Mouse (Mus musculus): ENCODE data around the gene Flrt2.
A peak's percentile ranks its signal among the peaks of the same experiment; 100 is the strongest.
"Not testable (repeated sequence)": the region's sequence is repeated elsewhere in the genome, so short reads cannot be mapped to it uniquely, and the experiment has no call there.

The Flrt2 gene

DNA sequence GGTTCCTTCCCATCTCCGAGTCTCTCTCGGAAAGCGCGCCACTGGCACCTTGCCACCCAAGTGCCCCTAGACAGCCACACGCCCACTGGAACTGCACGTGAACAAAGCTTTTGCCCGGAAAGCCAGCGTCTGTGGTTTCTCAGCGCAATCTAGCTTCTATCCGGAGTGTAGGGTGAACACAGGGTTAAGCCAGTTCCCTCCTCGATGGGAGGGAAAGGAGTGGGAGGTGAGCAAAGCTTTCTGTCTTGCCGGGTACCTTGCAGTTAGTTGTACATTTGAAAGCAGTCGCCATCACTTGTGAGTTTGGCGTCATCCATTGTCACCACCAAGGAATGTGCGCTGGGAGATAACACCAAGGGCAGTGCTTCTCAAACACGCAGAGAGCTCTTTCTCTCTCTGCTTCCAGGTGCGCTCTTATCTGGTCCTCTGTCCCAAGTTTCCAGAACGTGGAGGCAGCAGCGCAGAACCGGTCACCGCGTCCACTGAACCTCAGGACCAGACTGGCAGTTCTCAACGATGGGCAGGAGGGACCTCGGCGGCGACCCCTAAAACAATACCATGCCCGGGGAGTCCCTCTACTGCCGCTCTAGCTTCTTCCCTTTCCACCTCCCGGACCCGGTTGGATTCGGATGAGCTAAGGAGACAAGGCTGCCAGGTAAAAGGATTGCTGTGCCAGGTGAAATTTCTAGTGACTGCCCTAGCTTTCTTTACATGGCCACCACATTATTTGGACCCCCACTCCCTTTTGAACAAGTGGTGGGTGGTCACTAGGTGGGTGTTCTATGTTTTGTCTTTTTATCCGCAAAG is at the start of gene Flrt2:
Gene Flrt2, plus strand, starts transcription at position 266 of the 807 bp plus-strand sequence.
- no peak for DNase-seq (ENCODE audit: low spot score)

GRCm38 (mm10) chr12:95642226-95642625 is 49.8 kb upstream of the Flrt2 start:
- DNase-seq (ENCODE audit: low spot score), result no peak

- not testable (repeated sequence) for DNase-seq (ENCODE audit: low spot score)
Observed at GRCm38 (mm10) chr12:95647179-95647578, 44.8 kb upstream of the Flrt2 start.

DNA sequence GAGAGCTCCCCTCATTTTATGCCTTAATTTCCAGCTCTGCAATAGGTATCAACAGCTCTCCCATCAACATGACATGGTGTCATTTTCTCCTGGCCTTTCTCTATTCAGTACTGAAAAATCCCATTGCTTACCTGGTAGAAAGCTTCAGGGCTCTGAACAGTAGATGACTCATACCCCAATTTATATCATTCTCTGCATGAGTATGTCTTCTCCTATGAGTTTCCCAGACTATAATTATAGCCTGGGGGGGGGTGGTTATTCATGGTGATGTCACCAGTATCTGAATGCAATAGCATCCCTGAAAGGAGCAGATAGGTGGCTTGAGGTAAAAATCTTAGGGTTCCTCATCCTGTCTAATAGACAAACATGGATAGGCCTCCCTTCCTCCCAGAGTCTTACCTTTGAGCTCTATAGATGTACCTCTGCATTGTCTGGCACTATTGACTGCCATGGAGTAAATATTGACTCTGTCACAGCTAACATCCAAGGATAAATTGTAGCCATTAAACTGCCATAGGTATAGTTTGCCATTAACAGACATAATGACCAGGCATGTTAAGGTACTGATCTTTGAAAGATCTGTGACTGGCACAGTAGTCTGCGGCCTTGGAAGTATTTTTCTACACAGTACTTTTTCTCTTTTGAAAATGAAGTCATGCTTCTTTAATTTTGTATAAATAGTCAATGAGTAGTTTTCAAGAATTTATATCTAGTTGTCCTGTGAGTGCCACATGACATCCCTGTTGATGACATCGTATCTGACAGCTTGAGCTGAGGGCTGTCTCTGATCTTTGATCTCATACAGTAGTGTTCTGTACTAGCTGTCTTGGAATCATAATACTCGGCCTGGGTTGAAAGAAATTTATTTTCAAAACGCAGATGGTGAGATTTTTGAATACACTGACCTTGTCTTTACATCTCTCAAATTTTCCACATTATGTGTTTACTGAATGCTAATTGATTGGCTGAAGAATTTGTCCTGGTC is 39.6 kb upstream of the Flrt2 start:
- DNase-seq (ENCODE audit: low spot score), result no peak

DNA sequence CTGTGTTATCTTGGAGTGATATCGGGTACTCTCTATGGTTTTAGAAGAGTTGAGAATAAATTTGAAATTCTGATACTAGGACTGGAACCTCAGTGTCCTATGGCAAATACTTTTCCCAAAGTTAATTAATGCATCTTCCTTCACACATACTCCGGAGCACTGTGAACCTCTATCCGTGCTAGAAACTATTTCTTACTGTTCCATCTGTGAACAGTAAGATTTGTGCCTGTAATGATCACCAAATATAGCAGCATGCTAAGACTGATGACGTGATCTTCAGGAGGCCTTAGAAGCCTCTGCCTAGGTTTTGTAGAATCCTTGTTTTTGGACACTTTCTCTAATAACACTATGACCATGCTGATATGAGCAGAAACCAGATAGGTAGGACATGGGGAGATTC is 35.4 kb upstream of the Flrt2 start:
- no peak for DNase-seq (ENCODE audit: low spot score)

DNA sequence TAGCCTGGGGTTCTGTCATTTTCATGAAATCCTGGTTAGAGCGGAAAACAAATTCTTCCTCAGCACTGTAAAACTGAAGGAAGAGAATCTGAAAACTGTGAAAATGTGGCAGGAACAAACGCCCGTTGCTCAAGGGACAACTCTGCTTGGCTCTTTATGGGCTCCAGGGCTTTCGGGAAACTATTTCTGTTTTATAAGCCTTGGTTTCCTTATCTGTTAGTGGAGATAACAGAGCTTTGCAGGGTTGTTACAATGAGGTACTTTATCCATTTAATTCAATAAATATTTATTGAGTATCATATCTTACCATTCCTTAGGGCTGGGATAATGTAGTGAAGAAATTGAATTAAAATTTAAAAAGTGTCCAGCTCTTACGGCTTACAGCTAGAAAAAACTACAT is 24.7 kb upstream of the Flrt2 start:
- no peak for DNase-seq (ENCODE audit: low spot score)

GRCm38 (mm10) chr12:95675711-95676110 is 16.3 kb upstream of the Flrt2 start:
- no peak for DNase-seq (ENCODE audit: low spot score)

GRCm38 (mm10) chr12:95690819-95691218 is 1.2 kb upstream of the Flrt2 start:
- no peak for DNase-seq (ENCODE audit: low spot score)

GRCm38 (mm10) chr12:95692948-95693650 is 1.1 kb downstream of the Flrt2 start:
- DNase-seq (ENCODE audit: low spot score), result no peak

- no peak for DNase-seq (ENCODE audit: low spot score)
Observed at GRCm38 (mm10) chr12:95693651-95694471, 1.8 kb downstream of the Flrt2 start.

DNA sequence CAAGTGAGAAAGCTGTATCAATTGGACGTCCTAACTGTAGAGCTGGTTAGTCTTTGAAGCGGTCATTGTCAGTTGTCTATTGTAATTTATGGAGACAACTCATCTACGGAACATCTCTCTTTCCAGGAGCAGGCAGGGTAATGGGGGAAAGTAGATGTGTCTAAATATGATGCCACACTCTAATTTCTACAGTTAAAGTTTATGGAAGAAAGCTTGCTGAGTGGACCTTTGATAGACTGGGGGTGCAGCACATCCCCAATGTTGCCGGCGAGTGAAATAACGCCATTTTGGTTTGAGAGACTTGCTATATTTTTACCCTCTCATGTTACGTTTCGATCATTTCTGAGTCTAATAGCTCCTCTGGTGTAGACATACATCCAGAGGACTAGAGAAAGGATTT is 2.5 kb downstream of the Flrt2 start:
- no peak for DNase-seq (ENCODE audit: low spot score)

DNA sequence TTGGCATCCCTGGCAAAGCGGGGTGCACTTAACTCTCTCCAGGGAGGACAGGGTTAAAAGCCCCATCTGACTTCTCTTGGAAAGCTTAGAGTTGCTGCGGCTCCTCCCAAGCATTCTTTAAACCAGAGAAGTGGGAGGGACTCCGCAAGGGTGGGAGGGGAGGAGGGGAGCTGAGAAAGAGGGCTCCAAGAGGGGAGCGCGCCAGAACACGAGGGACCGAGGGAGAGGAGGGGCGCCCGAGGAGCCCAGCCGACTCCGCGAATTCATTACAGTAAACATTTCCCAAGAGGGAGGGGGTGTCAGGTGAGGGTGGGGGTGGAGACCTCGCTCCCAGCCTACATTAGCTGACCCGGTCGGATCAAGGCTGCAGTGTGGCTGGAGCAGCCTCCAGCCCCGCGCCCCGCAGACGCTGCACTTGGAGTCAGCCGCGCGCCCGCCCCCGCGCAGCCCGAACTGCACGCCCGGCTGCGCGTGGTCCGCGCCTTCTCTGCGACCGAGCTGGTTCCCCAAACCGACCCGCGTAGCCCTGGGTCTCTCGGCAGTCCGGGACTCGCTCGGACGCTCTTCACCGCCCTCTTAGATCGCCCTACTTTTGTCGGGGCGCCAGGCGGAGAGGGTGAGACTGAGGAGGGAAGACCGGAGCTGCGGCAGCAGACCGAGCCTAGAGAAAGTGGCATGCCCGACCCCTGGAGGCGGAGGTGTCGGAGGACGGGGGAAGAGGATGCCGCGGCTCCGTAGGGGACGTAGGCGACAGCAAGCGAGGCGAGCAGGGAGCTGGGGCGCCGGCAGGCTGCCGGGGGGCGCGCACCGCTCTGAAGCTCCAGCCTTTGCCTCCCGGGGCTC is 3.2 kb downstream of the Flrt2 start:
- DNase-seq (ENCODE audit: low spot score), result peak; percentile 67

DNA sequence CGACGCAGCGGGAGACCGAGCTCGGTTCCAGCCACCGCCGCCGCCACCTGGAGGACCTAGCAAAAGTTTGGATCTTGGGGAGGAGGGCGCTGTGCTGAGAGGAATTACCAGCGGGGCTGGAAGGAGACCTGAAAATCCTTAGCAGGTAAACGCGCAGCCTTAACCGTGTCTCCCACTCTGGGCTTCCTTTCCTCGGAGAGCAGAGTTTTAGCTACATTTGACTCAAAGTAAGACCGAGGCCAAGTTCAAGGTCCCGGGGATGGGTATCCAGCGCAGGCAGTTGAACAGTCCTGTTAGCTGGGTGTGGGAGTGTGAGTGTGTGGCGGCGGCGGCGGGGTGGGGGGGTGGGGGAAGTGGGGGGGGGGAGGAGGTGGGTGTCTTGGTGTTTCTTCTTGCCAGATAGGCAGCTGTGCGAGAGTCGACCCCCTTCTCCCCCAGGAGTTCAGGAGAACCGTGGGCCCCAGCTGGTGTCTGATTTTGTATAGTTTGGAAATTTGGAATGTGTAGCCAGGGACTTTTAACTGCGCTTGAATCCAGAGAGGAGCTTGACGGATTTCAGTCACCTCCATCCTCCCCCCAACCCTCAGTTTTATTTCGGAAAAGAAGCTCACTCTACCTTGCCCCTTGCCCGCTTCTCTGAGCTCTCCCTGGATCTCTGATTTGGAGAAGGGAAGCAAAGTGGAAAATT is 4.0 kb downstream of the Flrt2 start:
- DNase-seq (ENCODE audit: low spot score), result no peak

DNA sequence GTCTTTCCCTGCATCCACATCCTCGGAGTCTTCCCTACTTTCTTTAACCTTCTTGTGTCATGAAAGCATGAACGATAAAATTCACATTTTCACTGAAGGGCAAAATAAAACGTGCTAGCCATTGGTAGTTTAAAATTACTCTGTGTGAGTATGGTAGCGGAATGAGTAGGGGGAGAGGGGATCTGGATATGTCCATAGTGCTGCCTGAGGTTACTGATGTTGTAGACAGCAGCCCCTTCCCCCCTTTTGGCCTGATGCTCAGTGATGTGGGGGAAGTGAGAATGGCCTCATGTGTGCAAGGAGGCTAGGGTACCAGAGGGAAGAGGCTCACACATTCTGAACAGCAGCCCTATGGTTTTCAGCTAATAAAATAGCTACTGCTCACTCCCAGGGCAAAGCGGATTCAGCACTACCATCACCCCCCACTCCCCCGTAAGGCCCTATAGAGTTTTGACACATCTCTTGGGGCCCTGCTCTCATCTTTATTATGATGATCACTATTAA is 4.5 kb downstream of the Flrt2 start:
- DNase-seq (ENCODE audit: low spot score), result no peak

DNA sequence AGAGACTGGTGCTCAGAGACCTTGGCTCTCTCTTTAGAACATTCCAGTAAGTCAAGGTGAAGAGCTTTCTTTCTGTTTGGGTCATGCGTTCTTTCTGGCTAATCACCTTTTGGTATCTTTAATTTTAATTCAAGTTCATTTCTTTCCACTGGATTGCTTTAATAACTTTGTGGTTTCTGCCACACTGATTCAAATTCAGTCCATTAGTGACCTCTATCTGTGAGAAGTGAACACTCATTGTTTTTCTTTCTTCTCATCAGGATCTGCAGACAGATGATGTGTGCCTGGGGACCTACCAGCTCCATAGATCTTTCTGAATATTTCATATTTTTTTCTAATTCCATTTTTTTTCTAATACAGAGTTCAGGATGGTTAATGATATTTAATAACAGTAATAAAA is 6.5 kb downstream of the Flrt2 start:
- no peak for DNase-seq (ENCODE audit: low spot score)

- no peak for DNase-seq (ENCODE audit: low spot score)
Observed at GRCm38 (mm10) chr12:95700746-95701145, 8.7 kb downstream of the Flrt2 start.

- DNase-seq (ENCODE audit: low spot score), result no peak
Observed at GRCm38 (mm10) chr12:95701580-95701979, 9.6 kb downstream of the Flrt2 start.

GRCm38 (mm10) chr12:95705006-95705405 is 13.0 kb downstream of the Flrt2 start:
- no peak for DNase-seq (ENCODE audit: low spot score)

GRCm38 (mm10) chr12:95723265-95723664 is 31.2 kb downstream of the Flrt2 start:
- no peak for DNase-seq (ENCODE audit: low spot score)

DNA sequence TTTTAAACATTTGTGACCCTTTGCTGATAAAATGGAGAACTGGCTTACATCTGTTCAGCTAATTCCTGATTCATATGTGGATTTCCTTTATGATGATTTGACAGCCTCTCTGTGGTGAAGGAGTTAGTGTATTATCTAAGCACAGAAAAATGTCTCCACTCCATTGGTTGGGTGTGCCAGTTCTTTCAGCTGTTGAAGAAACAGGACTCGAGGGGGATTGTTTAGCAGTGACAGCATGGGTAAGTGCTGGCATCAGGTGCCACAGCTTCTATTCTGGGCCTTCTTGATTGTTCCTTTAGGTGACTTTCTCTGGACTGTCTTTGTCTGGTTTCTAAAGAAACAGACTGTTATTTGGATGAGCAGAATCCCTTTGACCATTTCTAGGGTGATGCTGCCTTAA is 42.0 kb downstream of the Flrt2 start:
- no peak for DNase-seq (ENCODE audit: low spot score)
